Mouse (Mus musculus): ENCODE measurements around the gene Rprd2.
"Not testable (repeated sequence)": the region's sequence is repeated elsewhere in the genome, so short reads cannot be mapped to it uniquely, and the experiment has no call there.

Rprd2 gene

DNA sequence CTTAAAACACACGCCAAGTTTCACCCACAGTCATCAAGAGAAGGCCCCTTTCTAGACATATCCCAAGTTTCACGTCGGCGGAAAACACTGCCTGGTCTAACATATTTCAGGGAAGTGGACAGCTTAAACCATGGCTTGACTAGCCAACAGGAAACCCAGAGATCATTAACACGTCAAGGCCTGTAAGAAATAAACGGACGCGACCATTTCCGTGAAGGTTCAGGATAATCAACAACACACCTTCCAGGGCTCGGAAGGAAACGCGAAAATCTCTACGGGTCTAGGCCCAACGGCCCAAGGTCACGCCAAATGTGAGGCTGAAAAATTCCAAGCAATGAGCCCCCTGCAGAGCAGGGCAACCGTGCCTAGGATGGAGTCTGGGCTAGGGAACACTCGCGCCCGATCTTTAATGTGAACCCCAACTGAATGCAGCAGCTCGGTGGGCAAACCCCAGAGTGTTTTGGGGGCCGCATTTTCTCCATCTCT, 594 bp downstream of the Rprd2 start:
- peak; percentile 16 for DNase-seq (ENCODE audit: low spot score)

DNA sequence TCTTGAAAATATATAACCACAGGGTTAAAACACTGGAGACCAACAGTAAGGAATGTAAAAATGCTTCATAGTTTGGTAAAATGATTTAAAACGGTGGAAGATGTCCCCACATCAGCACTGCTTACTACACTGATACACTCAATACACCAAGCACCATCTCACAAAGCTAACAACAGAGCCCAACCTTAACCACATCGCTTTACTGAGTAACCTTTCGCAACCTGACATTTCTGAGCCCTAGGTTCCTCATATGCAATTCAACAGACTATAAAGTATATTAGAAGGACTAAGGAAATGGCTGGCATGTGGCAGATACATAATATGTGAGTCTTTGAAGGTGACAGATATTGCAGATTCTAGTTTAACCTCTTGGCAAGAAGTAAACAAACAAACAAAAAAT, 2.0 kb downstream of the Rprd2 start:
- no peak for DNase-seq (ENCODE audit: low spot score)

DNA sequence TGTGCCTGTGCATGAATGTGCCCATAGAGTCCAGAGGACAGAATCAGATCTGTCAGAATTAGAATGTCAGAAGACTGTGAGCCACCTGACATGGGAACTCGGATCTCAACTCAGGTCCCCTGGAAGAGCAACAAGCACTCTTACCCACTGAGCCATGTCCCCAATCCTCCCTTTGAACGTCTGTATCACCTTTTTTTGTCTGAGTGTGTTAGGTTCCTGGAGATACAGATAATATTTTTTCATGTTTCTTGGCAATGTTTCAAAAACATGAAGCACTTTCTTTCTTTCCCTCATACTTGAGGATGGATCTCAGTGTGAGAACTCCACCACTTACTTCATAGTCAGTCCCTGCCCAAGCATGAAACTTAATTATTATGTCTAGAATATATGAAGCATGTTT, 10.3 kb downstream of the Rprd2 start:
- DNase-seq (ENCODE audit: low spot score) = no peak

DNA sequence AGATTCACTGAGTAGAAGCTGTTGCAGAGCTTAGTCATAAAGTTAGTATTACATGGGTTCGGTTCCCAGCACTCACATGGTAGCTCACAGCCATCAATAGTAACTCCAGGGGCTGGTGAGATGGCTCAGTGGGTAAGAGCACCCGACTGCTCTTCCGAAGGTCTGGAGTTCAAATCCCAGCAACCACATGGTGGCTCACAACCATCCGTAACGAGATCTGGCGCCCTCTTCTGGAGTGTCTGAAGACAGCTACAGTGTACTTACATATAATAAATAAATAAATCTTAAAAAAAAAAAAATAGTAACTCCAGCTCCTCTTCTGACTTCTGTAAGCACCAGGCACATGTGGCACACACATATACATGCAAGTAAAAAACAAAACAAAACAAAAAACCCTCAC, 11.0 kb downstream of the Rprd2 start:
- DNase-seq (ENCODE audit: low spot score) = not testable (repeated sequence)

DNA sequence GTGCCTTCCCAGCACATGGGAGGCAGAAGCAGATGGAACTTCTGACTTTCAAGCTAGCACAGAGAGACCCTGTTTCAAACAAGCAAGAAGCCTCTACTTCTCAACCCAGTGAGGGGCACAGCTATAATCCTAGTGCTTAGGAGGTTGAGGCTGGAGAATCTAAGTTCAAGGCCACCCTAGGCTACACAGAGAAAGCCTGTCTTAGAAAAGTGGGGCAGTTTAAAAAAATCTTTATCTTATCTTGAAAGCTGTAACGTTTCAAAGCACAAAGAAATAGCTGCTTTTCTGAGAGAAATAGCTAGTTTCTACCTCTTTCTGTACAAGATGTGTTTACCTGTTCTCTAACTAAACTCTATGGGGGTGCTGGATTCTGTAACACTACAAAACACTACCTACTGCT, 12.0 kb downstream of the Rprd2 start:
- DNase-seq (ENCODE audit: low spot score) = no peak

DNA sequence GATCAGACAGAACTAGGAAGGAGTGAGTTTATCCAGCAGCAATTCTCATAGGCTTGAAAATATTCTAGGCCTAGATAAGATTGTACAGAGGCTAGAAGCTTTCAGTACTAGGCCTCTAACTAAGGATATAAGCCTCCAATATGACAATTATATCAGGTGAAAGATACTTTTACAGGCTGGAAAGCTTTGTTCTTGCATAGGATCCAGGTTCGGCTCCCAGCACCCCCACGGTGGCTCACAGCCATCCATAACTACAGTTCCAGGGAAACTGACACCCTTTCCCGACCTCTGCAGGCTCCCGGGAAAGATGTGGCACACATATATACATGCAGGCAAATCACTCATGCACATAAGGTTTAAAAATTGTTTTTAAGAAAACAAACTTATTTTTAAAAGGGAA, 14.8 kb downstream of the Rprd2 start:
- DNase-seq (ENCODE audit: low spot score) = no peak

DNA sequence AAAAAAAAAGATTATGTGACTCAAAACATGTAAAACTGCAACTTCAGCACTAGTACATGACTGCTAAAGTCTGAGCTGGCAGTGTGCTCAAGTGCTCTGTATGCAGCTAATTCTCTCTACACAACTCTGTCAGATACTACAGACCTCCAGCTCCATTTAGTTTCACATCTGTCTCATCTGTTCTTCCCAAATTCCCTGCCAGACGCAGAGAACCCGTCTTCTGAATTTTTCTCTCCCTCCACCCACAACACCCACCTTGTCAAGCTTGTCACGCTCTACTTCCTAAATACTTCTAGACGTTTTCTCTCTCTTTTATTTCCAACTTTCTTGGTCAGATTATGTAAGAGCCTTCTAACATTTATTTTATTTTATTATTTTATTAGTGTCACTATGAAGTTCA, 19.9 kb downstream of the Rprd2 start:
- no peak for DNase-seq (ENCODE audit: low spot score)

DNA sequence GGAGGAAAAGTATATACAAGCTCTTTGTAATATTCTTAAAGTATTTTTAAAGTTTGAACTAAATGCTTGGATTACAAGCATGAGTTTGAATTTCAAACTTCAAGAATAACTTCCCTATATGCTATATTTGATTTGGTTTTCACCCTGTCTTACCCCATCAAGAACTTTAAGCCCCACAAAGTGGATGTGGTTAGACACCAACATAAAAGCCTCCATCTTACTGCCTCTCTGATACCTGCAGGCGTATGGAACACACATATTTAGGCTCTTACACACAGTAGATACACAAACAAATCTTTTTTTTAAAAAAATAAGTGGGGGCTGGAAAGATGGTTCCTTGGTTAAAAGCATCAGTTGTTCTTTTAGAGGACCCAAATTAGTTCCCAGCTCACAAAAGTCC, 24.4 kb downstream of the Rprd2 start:
- DNase-seq (ENCODE audit: low spot score) = no peak

DNA sequence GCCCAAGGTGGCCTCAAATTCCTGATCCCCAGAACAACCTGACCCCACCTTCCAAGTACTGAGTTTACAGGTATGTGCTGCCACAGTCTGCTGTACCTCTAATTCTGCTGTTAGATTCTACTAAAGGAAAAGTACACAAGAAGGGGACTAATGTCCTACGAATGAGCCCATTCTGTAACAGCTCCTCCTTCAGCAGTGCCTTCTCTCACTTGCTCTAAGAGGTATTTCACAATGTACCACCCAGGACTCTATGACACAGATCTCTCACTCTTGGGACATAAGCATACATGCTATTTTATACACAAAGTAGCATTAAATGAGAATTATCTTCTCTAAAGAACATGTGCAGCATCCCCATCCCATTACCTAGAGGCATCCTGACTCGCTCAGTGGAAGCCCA, 25.0 kb downstream of the Rprd2 start:
- no peak for DNase-seq (ENCODE audit: low spot score)

DNA sequence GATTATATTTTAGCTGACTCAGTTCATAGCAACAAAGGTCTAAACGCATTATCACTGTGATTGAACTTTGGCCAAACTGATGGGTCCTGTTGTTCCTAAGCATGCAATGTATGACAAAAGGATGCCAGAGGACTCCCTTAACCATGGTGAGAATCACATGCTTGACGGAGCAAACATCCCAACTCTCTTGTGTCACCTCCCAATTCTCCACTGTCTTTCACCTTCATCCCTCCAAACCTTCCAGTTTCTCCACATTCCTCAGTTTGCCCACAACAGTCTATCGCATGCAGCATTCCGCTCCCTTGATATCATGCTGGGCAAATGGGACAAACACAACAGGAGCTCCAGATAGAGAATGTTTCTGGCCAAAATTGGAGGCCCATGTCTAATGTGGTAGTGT, 33.2 kb downstream of the Rprd2 start:
- DNase-seq (ENCODE audit: low spot score) = no peak

DNA sequence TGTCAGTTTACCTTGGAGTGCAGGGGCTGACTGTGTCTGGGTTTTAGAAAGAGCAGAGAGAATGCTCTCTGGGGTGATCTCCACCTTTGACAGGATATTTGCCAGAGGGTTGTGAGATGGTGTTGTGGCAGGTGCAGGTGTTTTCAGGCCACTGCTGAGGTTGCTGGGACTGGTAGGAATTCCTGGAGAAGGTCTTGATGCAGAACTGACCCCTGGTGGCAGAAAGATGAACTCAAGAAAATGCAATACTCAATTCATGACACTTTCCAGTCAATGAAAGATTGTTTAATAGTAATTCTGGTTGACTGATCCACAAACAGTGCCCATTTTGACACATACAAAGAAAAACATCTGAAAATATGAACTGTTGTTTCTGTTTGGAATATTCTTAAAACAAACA, 46.7 kb downstream of the Rprd2 start:
- DNase-seq (ENCODE audit: low spot score) = no peak

DNA sequence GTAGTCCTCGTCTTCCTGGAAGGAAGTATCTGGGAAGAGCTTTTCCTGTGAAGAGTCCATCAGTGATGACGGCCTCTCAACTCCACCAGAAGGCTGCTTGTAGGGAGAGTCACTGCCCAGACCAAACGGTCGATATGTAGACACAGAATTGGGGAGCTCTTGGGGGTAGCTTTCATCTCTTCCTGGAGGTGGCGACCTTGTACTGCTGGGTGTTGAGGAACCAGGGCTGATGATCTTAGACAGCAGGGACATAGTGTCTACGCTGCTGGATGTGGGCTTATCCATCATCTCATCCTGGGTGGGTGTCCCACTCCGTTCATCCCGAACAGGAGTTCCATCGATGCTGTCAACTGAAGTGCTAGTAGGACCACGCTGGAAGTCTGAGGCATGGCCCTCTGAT, 53.1 kb downstream of the Rprd2 start:
- no peak for DNase-seq (ENCODE audit: low spot score)

DNA sequence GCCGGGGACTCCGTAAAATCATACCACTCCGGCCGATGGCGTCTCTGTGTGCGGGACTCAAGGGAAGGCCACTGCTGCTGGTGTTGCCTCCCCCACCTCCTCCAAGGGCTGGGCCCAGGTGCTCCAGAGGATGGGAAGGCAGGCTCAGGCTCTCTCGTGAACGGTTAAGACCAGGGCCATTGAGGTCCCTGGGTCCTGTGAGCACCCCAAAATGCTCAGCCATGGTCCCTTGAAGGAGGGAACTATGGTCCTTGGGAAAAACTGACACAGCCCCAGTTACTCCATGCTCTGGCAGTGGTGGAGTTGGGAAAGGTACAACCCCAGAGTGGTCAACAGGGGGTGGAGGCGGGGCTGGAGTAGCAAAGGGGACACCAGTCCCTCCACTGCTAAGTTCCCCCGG, 54.9 kb downstream of the Rprd2 start:
- DNase-seq (ENCODE audit: low spot score) = no peak

DNA sequence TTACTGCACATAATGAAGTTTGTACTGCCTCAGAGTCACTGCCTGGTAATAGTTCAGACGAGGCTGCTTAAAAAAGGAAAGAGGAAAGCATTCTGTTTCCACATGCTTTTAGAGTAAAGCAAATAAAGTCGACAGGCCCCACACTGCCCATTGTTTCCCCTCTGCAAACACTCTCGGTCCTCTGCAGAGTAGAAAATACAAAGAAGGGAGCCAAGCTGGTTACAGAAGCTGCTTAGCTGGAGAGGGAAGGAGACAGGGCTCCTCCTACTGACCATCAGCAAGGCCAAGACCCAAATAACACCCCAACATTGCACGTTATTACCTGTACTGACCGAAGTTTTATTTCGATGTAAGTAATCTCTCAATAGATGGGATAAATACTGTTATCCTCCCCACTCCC, 55.7 kb downstream of the Rprd2 start:
- DNase-seq (ENCODE audit: low spot score) = no peak

DNA sequence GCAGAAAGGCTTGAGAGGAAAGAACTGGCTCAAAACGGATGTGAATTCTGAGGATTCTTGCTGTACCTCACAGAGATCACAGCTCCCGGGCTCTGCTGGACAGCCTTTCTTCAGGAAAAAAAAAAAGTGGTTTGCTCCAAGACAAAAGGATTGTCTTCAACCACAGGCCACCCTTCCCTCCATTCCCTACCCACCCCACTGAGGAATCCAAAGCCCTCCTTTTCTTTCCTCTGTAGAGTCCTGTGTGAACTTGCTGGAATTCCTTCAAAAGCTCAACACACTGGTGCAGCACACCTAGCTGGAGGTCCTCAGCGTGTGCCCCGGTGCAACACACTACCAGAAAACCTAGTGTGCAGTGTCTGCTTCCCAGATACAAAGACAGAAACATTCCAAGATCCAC, 56.9 kb downstream of the Rprd2 start:
- DNase-seq (ENCODE audit: low spot score) = no peak

DNA sequence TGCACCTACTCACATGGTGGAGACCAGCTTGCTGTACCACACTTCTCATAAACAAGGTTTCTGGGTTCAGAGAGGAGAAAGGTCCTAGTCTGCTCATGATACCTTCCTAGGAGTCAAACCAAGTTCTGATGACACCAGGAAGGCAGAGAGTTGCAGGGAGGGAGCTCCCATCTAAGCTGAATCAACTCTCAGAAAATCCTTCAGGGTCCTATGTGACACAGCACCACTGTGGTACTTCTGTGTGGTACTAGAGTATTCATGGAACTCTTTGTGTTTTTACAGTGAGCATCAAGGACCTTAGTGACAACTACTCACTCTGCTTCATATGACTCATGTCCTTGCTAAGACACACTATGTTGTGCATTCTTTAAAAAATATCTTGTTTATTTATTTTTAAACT, 58.0 kb downstream of the Rprd2 start:
- DNase-seq (ENCODE audit: low spot score) = no peak

DNA sequence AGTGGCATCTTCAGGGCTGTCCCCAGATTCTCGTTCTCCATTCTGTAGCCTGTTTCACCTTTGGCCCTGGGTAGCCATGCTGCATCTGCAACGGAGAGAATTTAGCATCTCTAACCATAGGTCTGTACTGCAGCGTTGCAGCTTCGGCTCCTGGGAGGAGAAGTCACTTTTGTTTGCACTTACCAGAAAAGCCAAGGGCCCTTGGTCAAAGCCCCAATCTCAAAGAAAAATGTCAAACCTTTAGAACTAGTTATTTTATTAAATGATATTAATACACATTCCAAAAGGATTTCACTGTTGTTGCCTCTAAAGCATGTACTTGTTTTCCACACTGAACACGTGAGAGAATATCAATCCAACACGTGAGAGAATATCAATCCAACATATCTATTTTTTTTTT, 58.6 kb downstream of the Rprd2 start, which contains the start of gene Tars2:
Gene Tars2, minus strand, starts transcription at position 101 of the 400 bp plus-strand sequence.
- no peak for DNase-seq (ENCODE audit: low spot score)

DNA sequence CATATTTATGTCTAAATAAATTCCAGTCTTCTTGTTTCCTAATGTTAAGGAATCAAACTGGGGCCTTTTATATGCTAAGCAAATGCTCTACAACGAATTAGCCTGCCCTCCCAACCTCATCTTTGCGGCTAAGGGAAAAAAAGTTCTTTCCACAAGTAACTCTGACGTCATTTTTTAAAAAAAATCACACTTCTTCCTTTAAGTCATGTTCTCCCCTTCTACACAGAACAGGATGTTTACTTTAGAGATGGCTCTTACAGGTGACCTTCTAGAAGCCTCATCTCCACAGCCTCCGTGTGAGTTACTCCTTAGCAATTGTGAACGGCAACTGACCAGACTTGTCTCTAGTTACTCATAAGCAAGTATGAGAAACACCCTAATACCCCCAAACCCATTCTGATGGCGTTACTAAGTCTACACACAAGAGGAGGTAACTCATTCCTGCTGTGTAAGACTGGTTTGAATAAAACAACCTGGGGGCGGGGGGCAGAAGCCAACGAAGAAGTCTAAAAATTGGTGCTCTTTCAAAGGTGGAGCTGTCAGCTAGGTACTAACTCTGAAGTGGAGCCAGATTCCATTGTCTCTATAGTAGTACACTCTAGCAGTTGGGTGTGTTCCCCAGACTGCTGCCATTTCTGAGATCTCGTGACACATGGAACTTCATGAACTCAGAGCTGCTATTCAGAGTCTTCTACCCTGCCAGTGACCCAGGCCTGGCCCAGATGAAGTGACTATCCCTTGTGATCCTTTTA, 60.0 kb downstream of the Rprd2 start:
- DNase-seq (ENCODE audit: low spot score) = no peak

DNA sequence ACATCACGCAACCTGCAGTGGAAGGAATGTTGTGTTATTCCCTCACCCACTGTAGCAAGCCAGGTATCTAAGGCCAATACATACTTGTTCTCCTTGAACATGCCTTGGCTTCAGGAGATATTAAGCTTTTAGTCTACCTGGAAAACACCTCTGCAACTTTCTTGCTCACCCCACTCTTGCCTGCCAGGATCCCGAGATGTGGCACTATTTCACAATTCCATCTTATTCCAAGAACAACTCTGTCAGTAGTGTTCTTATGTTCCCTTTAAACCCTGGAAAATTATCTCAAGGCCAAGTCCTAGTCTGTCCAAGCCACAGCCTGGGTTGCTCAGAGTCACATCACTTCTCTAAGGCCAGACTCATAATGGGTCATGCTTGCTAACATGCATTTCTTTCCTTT, 61.9 kb downstream of the Rprd2 start:
- DNase-seq (ENCODE audit: low spot score) = no peak

DNA sequence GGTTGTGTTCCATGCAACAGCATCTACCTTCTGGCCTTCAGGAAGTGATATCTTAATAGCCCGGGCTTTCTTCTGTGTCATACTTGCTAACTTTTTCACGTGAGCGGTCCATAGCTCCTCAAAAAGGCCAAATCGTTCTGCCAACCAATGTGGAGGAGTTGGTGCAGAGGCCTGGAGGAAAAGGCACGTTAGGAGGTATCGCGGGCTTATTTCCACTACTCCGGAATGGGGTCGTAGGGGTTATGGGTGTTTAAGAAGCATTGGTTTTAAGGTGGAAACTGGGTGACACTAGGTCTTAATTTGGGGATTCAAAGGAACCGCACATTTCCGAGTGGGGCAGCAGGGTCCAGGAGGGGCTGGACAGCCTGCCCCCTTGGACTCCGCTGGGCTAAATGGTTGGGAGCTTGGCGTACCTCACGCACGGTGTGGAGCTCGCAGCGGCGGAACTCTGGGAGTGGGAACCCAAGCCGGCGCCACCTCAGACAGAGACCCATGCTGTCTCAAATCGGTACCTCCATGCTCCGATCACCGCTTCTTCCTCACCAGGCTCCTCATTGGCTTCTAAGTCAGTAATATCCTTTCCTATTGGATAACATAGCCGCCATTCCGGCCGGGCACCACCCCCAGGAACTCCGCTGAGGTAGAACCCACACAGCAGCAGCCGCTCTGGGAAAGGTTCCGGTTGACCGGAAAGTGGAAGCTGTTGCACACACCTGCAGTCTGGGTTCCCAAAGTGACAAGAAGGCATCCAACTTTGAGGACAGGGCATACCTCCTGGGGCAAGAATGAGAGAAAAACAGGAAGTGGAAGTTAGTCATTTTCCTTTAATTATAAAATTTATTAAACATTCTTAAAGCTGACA, 64.1 kb downstream of the Rprd2 start:
- DNase-seq (ENCODE audit: low spot score) = peak; percentile 77

DNA sequence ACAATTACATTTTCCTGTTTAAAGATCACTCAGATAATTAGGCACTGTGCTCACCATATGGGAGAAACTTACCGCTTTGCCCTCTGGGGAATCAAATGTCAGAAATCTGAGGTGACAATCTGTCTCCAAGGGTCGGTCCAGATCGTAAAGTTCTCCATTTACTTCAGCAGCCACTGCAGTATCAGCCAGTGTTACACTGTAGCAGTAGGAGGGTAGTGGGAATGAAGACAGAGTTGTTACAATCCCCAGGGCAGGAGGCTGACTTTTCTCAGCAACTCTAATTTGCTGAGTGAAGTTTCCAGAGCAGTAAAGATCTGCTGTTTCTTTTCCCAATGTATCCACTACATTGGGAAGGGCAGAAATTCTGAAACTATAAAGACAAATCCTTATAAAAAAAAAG, 65.7 kb downstream of the Rprd2 start:
- no peak for DNase-seq (ENCODE audit: low spot score)

DNA sequence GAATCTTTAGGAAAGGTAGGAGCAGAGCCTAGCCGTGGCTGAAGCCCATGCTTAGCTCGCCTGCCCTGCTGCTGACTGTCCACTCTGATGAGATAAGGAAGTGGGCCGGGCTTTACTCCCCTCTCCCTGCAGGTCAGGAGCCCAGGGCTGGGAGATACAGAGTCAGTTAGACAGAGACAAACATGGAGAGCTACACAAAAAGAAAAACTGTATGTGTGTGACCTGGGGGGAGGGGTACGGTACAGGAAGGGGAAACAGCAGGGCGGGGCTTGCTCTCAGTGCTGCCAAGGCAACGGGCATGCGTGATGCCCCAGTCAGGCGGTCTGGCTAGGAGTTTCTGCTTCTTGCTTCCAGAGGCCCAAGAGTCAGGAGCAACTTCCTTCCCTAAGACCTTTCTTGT, 78.3 kb downstream of the Rprd2 start:
- no peak for DNase-seq (ENCODE audit: low spot score)

DNA sequence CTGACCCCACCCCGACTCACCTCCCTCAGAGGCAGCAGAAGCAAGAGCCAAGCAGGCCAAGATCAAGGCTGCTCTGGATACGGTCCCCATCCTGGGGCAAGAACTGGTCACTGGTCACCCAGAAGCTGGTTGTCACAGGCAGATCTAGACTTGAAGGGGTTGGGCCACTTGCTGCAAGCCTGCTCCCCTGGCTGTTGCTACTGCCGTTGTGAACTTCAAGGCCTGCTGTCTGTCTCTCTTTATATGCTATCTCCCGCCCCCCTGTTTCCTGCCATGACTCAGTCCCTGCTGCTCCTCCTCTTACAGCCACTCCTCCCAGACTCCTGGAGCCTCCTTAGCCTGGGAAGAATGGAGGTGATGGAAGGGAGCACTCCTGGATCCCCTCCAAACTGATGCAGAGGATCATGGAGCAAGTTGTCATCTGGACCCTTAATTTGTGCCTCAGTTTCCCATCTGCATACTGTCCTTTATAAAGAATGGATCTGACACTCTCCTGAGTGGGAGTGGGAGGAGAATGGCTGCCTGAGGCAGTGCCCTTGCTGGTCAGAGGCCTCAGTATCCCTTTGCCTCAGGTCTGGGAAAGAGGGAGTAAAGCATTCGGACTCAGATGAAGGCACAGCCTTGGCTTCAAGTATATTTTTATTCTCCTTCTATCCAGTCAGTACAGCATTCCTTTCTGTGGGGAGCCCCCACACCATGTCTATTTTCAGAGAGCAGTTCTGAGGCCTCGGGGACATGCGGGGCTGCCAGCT, 79.1 kb downstream of the Rprd2 start, which contains the start of gene Ecm1:
Gene Ecm1, minus strand, starts transcription at position 217 of the 752 bp plus-strand sequence.
- DNase-seq (ENCODE audit: low spot score) = no peak
